Mouse (Mus musculus): ENCODE measurements around the gene Lrrc8d. TPM values are rescaled to one million over a fixed set of nuclear protein-coding genes. Genes with fewer than 3 reads are reported as not detected.
A peak's percentile ranks its signal among the peaks of the same experiment; 100 is the strongest.

Gene Lrrc8d
- polyA plus RNA-seq, 2 experiments from 2014 or later, result 17.2 to 19.5 TPM

DNA sequence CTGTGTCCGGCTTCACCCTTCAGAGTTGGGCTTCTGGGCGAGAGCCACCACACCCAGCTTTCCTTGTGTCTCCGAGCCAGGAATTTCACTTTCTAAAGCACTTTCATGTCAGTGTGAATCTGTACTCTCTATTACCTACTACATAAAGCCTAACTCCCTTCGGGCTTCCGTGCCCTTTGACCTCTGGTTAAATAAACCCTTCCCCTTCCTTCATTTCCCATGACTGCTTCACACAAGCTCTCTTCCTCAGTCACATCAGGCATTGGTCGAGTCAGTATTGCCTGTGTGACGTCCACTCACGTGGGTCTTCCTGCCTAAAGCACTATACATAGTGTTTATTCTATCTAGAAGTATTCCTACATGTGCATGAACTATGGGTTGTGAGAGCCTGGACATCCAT, 77.9 kb downstream of the Lrrc8d start:
- ATAC-seq, result no peak

DNA sequence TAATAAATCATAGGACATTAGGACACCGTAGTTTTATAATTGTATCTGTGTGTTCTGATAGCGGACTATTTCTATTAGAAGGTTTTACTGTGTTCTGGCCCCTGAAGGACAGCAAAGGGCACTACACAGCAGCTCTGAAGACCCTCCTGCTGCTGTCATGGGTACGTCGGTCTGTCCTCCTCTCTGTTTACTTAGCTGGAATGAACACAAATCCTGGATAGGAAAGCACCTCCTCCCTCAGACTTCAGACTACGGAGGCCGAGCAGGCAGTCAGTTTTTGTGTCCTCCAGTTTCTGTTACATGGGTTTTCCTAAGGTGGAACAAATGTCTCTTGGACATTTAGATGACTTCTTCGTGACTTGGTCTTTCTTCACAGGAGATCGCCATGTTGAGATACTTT, 78.4 kb downstream of the Lrrc8d start:
- ATAC-seq, result no peak

DNA sequence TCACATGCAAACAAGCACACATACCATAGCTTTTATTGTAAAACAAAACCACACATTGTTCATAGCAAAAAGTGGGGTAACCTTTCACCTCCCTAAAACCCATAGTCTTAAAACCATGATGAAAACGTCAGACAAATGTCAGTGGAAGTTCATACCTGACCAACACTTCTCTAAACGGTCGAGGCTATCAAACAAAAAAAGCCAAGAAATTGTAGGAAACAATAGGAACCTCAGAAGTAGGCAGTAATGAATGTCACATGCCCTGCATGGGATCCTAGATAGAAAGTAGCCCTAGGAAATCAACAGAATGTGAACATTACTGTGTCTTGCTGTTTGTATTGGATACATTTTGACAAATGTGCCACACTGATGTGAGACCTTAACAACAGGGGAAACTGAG, 79.0 kb downstream of the Lrrc8d start:
- ATAC-seq, result no peak

DNA sequence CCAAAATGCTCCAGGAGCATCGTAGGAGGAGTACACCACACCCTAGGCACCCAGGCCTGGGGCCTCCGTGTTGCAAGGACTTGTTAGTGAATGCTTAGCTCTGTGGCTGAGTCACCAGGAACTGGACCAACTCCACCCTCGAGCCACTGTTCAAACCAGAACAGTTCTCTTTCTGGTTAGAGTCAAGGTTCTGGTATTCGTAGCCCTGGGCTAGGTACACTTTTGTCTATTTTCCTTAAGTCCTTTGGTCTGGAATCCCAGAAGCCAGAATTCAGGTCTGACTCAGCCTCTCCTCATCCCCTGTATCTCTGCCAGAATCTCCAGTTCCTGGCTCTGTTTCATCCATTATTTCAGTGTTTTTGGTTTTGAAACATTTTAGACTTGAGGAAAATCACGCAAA, 79.6 kb downstream of the Lrrc8d start:
- no peak for ATAC-seq

DNA sequence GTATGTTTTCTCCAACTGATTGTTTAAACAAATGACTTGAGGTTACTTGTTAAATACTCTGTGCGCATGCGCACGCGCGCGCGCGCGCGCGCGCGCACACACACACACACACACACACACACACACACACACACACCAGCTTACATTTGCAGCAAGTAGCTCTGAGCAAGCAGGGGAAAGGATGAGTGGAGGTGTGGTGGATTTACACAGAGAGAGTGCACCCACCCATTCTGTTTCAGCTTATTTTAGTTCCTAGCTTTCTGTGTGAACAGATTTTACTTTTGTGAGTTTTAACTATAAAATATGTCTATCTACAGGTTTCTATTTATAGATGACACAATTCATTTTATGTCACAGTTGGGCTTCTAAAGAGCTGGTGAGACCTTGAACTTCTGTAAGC, 84.1 kb downstream of the Lrrc8d start:
- no peak for ATAC-seq

DNA sequence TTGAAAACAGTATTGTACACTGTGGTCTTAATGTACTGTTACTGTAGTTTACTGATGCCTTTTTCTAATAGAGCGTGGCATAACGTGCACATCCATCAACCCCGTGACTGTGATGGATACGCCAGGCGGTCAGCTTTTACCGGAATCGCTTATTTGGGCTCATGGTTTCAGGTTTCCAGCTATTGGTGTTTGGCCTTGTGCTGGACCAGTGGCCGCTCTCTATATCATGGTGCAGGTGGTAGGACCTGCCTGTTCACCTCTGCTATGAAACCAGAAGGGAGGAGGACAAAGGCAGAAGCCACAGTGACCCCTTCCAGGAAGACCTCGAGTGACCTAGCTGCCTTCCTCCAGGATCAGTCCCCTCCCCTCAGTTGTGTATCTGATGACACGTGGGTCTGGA, 85.0 kb downstream of the Lrrc8d start:
- no peak for ATAC-seq

DNA sequence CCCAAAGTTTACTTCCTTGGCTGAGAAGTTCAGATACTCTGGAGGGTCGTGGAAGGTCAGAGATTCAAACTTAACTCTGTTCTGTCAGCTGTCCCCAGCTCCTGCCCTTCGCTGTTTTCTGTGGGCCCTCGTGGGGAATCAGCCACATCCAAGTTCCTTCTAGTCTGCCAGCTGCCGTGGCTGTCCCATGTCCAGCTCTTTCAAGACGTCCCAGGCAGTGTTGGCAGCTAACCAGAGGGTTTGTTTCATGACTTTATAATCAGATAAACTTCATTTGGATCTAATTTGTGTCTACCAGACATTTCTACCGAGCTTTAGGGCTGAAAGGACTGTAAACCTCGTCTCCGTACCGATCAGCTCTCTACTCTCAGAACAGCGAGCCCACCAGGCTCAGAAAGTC, 87.8 kb downstream of the Lrrc8d start:
- no peak for ATAC-seq

DNA sequence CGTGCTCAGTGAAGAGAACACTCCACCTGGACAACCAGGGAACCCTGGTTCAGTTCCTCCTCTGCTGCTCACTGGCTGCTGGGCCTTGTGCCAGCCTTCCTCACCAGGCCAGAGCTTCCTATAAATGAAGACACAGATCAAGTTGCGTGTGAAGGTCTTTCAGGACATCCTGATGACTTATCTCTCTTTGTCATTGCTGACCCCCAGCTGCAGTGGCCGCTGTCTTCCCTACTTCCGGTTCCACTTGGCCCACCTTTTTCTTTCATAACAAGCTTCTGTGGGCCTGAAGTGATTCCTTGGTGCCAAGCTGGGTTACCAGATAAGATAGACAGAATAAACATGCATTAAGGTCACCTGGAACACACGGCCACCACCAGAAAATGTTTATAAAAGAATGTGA, 90.0 kb downstream of the Lrrc8d start:
- no peak for ATAC-seq

DNA sequence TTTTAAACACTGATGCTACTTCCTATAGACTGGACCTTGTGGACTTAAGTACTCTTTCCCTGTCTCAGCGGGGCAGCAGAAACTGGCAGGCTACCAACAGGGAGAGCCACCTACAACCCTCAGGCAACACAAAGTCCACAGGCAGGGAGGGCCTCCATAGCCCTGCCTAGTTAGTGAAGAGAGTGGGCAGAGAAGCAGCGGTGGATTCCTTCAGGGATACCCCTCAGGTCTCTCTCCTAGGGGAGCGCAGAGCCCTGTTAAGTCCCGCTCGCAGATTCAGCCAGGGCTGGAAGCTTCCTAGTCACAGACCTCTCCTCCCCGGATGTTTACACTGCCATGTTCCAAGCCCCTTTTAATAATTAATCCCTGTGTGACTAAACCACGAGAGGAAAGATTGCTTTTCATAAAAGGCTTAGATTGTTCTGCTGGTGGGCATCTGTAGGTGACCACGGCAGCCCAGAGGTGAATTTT, 92.6 kb downstream of the Lrrc8d start:
- ATAC-seq, result no peak

DNA sequence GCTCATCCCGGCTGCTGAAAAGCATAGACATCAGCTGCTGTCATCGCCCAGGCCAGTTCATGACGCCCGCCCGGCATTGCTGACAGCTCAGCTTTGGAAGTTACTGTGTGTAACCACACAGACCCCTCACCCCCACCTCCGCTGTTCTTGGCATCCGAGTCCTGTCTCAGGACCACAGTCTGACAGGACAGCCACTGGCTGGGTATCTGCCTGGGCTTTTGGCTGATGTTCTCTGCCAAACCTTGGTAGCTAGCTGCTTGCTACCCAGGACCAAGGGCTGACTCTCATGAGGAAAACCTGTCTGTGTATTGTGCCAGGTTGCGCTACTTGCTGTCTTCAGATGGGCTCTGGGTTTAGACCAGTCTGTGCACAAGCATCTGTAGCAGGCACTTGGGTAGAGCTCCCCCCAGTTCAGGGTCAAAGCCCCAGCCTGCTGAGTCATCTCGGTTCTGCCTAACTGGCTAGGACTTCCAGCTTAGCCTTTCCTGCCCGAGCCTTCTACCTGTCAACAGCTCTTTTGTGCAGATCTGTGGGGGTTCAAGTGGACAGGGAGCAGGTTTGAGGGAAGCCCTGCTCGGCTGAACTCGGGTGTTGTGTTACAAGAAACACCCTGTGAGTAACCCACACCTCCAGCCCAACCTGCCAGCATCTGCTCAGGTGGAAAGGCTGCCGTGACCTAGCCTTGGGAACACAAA, 93.2 kb downstream of the Lrrc8d start:
- no peak for ATAC-seq

DNA sequence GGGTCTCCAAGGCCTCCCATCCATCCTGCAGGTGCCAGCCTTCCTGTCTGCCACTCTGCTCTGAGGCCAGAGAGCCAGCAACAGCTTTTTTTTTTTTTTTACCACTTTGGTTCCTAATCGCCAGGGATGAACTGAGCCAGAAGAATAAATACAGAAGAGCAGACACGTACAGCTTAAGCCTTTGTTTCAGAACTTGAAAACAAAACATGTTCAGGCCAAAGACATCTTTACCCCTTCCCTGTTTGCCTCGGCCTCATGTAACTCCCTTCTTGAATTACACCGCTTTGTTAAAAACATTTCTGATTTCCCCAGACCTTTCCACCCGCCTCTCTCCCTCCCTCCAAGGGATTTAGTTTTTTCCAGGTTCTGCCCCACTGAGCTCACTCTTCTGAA, 93.8 kb downstream of the Lrrc8d start:
- no peak for ATAC-seq

DNA sequence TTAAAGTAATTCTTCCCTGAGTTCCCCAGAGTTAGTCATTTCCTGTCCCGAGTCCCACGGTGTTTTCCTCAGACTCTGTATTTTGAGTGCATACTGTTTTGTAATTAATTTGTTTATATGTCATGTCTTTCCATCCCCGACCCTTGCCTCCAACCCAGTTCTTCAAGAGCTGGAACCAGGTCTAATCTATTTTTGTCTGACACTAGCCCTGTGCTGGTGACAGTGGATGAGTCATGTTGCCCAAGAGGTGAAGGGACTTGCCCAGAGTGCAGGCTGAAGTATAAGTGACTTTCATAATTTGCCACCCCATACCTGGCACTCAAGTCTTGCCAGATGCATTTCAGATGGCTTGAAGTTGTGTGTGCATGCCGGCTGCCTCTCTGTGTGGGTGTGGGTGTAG, 98.7 kb downstream of the Lrrc8d start:
- peak; percentile 89 for ATAC-seq

DNA sequence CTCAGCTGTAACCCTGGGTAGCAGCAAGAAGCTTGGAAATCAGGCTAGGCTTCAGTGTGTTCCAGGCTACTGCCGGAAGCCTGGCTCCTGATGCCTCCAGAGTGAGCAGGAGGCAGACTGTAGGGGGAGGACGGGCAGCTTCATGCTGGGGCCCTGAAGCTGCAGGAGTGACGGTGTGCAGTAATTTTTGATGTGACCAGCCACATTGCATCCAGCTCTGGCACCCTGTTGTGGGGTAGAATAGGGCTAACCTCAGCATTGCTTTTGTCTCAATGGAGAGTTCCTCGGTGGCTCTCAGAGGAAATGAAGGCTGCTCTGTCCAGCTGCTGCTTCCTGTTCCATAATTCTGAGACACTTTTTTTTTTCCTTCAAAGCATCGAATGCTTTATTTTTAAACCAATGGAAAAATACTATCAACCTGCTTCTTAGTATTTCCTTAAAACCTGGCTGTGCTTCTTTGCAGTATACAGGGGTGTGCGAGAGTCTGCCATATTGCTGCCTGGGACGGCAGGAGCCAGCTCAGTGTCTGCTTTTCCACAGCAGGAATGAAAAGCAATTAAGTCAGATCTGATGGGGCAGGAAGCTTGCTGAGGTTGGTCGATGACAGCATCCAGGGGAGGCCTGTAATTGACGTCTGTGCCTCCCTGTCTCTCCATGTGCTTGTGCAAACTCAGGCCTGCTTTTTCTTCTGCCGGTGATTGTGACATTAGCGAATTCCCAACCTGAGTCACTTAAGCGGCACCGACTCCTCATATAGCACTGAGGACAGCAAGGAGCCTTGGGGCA, 100.3 kb downstream of the Lrrc8d start:
- no peak for ATAC-seq

DNA sequence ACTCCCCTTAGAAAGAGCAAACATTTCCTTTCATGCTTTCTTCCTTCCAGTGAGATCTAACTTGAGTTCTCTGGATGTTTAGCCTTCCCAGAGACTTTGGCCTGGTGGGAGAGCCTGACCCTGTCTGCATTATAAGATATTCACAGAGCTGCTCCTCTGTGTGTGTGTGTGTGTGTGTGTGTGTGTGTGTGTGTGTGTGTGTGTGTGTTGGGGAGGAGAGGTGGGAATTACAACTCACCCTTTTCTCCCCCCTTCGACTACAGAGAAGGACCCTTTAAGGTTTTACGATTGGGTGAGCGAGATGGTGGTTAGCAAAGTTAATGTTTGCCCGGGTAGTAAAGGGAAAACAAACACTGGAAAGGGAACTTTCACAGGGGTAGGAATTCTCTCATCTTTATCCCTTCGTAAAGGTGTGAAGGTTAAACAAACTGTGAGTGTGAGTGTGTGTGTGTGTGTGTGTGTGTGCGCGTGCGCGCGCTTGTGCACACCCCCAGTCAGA, 101.3 kb downstream of the Lrrc8d start:
- no peak for ATAC-seq

DNA sequence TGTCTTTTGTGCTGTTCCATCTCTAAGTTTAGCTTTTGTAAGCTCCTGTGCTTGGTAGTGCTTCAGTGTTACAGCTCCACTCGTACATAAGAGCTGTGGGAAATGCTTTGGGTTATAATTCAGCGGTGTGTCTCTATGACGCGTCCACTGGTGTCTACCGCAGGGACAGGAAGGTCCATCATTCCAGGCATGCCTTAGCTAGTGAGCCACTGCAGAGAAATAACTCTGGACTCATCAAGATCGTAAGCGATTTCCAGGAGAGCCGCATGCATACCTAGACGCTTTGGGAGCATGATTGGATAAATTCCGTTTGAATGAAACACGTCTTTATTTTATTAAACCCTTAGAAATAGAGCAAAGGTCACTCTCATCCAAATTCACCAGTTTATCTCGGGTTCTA, 106.2 kb downstream of the Lrrc8d start:
- no peak for ATAC-seq

DNA sequence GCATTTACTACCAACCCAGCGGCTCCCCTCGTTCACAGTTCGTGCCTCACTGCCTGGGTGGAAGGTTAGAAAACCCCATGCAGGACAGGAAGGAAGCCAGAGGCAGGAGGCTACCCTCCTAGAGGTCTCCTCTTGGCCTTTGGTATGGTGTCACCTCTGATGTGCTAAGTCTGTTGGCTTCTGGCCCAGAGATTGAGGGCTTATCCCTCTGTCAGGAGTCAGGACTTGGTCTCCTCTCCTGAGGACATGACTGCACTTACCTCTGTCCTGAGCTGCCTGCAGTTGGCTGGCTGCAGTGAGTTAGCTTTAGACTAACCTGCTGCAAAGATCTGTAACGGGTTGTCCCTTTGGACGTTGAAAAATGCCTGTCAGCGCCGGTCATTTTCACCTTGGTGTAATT, 107.7 kb downstream of the Lrrc8d start:
- ATAC-seq, result no peak

DNA sequence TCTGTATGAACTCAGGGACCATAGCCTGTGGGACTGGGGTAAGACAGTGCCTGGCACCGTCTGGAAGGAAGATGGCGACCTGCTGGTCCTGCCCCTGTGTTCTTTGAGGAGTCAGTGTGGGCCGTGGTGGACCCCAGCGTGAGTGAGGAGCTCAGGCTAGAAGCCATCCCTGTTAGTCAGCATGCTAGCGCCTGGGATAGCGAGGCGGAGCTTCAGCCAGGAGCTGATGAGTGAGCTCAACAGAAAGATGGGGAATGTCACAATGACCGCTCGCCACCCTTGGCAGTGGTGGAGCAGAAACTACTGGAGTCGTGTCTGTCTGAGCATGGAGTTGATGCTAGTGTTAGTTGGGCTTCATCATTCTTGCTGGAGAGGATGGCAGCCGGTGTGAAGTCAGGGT, 109.3 kb downstream of the Lrrc8d start:
- no peak for ATAC-seq

DNA sequence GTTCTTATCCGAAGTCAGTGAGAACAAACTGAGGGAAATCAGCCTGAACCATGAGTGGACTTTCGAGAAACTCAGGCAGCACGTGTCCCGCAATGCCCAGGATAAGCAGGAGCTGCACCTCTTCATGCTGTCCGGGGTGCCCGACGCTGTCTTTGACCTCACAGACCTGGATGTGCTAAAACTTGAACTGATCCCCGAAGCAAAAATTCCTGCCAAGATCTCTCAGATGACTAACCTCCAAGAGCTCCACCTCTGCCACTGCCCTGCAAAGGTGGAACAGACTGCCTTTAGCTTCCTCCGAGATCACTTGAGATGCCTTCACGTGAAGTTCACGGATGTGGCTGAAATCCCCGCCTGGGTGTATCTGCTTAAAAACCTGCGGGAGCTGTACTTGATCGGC, 113.3 kb downstream of the Lrrc8d start:
- ATAC-seq, result no peak

DNA sequence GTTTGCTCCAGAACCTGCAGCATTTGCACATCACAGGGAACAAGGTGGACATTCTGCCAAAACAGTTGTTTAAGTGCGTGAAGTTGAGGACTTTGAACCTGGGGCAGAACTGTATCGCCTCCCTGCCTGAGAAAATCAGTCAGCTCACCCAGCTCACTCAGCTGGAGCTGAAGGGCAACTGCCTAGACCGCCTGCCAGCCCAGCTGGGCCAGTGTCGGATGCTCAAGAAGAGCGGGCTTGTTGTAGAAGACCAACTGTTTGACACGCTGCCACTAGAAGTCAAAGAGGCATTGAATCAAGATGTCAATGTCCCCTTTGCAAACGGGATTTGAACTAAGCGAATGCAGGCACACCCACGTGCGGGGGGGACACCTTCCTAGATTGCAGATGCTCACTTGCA, 114.2 kb downstream of the Lrrc8d start:
- no peak for ATAC-seq

DNA sequence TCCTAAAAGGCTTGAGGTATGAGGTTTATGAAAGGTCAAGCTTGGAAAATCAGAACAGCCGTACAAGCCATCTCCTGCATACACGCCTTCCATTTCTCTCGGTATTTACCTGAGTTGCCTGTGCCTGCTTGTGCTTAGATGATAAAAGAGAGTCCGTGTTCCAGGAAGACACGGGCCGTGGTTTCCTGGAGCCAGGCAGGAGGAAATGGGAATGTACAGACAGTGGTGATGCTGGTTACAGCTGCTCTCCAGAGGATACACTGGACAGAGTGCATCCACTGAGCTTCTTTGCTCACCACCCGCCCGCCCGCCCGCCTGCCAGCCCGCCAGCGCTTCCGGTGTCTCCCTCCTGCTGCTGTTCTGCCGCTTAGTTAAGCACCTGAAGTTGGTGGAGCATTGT, 116.3 kb downstream of the Lrrc8d start:
- no peak for ATAC-seq

DNA sequence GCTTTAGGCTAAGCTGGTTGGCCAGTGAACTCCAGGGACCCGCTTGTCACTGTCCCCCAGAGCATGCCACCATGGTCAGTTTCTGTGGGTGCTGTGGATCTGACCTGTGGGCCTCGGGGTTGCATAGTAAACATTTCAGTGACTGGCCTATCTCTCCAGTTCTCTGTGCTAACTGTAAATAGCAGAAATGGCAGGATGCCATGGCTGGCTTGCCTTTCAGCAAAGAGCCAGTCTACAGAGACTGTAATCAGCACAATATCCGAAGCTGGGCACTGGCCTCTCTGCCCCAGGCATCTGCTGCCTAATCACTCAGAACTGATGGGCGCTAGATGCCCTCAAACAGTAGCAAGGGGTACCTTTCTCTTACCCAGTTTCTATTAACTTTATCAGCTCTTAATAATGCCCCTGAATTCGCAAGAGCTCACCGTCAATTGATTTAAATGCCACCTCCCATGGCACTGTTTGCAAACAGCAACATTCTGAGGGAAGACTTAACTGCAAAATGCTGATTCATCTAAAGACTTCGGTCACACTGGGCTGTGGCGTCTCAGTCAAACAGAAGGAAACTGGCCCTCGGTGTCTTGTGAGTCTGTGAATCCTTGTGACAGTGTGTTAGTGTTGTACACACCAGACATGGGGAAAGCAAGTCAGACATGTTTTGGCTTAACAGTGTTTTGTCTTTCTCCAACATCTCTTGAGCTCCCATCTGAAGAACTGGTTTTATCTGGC, 117.6 kb downstream of the Lrrc8d start:
- ATAC-seq, result no peak

DNA sequence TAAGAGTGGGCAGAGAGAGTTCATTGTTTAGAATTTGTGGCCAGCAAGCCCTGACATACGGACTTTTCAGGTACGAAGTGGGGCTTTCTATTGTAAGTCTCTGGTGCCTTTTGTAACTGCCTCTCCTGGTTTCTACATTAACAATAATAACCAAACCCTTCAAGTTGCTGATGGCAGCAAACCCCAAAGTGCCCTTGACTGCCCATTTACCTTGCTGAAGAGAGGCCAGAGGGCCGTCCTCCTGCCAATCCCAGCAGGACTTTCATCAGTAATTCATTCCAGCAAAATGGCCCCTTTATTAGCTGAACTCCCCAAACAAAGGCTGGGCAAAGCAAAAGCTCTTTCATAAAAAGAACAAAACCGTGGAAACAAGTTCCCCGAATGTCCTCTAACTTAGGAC, 118.6 kb downstream of the Lrrc8d start:
- ATAC-seq, result no peak

DNA sequence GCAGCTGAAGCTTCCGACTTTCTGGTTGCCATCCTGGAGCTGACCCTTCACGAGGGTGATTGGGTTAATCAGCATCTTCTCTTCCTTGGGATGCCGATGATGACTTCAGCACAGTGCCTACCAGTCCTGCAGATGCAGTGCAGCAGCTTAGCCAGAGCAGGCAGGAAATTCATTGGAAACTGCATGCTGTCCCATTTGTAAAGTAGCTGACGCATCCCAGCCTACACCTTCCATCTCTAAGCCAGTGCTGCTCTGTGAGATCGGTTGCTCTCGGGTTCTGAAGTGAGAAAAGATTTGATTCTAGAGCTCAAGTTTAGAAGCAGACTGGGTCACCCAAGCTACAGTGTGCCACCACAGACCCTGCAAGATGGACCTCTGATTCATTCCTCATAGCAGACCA, 121.6 kb downstream of the Lrrc8d start:
- ATAC-seq, result no peak

All from CD4-positive, CD25-positive, alpha-beta regulatory T cell, adult 4 months (primary cell).